18 mouse cellular contexts compared by ENCODE assay signal in the genomic region with DNA sequence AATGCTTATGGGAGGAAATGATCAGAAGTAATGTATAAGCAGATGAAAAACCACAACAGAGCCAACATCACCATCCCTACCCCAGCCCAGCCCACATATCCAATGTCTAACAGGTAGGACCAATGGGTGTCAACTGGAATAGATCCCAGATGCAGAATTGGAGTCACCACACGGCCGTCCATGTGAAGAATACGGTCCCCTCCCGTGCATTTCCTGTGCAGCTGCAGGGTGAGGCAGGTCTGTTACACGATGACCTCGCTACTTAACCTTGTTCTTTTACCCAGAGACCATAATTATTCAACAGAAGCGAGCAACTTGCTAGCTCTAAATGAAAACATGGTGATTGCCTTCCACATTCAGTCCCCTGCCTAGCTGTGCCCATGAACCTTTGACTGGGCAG. TPM values are rescaled to one million over a fixed set of nuclear protein-coding genes. Genes with fewer than 3 reads are reported as not detected.
DNase-seq lines count a peak whose midpoint lies in the region; ATAC-seq and TF ChIP-seq lines count a peak whose summit lies in the region.
"Had no signal": no experiment of that assay in that cellular context is flagged by ENCODE, and none has a peak within 500 bp of the region (broad histone marks: within the 10 kb centered on the region; RNA-seq: fewer than 3 reads in every experiment).

No protein-coding gene starts in this region.

- no peak for TF ChIP-seq POLR2A in thymus, adult 2 months (IDR thresholded peaks at IDR 0.05; ENCODE audit: control insufficient read depth, extremely low read depth, insufficient read depth, low read length, poor library complexity)

- no peaks in the 10 kb centered on the region for H3K9me3 ChIP-seq in kidney, postnatal 0 days (replicated peaks; ENCODE audit: low read length)
- H3K9me3 ChIP-seq: hindbrain, embryonic 15.5 days; lung, embryonic 15.5 days had no signal

- no peak for ATAC-seq in kidney, postnatal 0 days (replicated peaks; ENCODE audit: low FRiP score, low read depth)
- ATAC-seq: forebrain, embryonic 14.5 days had no signal

- H3K9ac ChIP-seq in kidney, postnatal 0 days (ENCODE audit: low read depth, low read length): no peak overlapping the region
- H3K9ac ChIP-seq: heart, embryonic 15.5 days; hindbrain, embryonic 15.5 days; lung, embryonic 15.5 days had no signal

- no peak overlapping the region for H3K4me2 ChIP-seq in kidney, postnatal 0 days (ENCODE audit: low read length)
- H3K4me2 ChIP-seq: heart, embryonic 15.5 days; hindbrain, embryonic 15.5 days; liver, embryonic 11.5 days; lung, embryonic 15.5 days had no signal

- peaks cover 10% of the 10 kb centered on the region for H3K4me1 ChIP-seq in thymus, adult 2 months (replicated peaks; ENCODE audit: control insufficient read depth, insufficient read depth, low read length)
- 0 out of 2 replicates have a peak, but pooled peaks cover 6% of the 10 kb centered on the region for H3K4me1 ChIP-seq in kidney, postnatal 0 days (replicated peaks; ENCODE audit: insufficient read depth, low read length)
- H3K4me1 ChIP-seq: hindbrain, embryonic 15.5 days; lung, embryonic 15.5 days had no signal

- no peak overlapping the region; the same call in 1 of the 2 replicates for H3K27ac ChIP-seq in thymus, adult 2 months (ENCODE audit: control insufficient read depth, insufficient read depth, low read length)
- no peak overlapping the region for H3K27ac ChIP-seq in kidney, postnatal 0 days
- H3K27ac ChIP-seq: heart, embryonic 15.5 days; hindbrain, embryonic 15.5 days; left cerebral cortex, adult 2 months; lung, embryonic 15.5 days had no signal

- intact Hi-C loops in heart, postnatal 25 days (cut with DNase I): loop anchor here (5.0 kb wide), 1 partner anchor 608 kb away; no protein-coding TSS in a partner anchor
- intact Hi-C loops in left cerebral cortex, postnatal 4 days (cut with DNase I): loop anchor here (10.0 kb wide), 3 partner anchors 605 to 785 kb away; a partner anchor contains a TSS

- H3K36me3 ChIP-seq in thymus, adult 2 months (ENCODE audit: control insufficient read depth, insufficient read depth, low read length): no peaks in the 10 kb centered on the region
- H3K36me3 ChIP-seq in kidney, postnatal 0 days (ENCODE audit: insufficient read depth, low read length): no peaks in the 10 kb centered on the region
- H3K36me3 ChIP-seq: heart, embryonic 15.5 days; hindbrain, embryonic 15.5 days; lung, embryonic 15.5 days had no signal

- no peak for TF ChIP-seq CTCF in thymus, adult 2 months (IDR thresholded peaks at IDR 0.05; ENCODE audit: borderline replicate concordance, control insufficient read depth, extremely low read depth, insufficient read depth, low read length, poor library complexity)
- no peak for TF ChIP-seq CTCF in kidney, postnatal 0 days (IDR thresholded peaks at IDR 0.05; ENCODE audit: low read depth)

- no peaks in the 10 kb centered on the region for H3K27me3 ChIP-seq in thymus, adult 2 months (ENCODE audit: control insufficient read depth, insufficient read depth, low read length)
- no peaks in the 10 kb centered on the region for H3K27me3 ChIP-seq in kidney, postnatal 0 days (ENCODE audit: insufficient read depth, low read length)
- H3K27me3 ChIP-seq: heart, embryonic 15.5 days; lung, embryonic 15.5 days had no signal

- peak; percentile 96 for DNase-seq in heart, adult 11 months
- no peak for DNase-seq in heart, postnatal 25 days (ENCODE audit: low spot score)
- DNase-seq in thymus, adult 2 months: peak; percentile 27
- DNase-seq in thymus, adult 18-20 months: no peak
- peak; percentile 37 for DNase-seq in kidney, postnatal 0 days (ENCODE audit: low spot score)
- no peak for DNase-seq in cerebellum, adult 18-20 months
- DNase-seq in left cerebral cortex, postnatal 4 days: no peak
- no peak for DNase-seq in left cerebral cortex, adult 8-10 months (ENCODE audit: low spot score in 2 of 2)
- DNase-seq: cerebellum, postnatal 36 days; gastrocnemius, postnatal 14 days; right cerebral cortex, adult 18-20 months; spleen, adult 18-20 months had no signal

- WGBS in thymus, adult 2 months: 4% methylated on average over 7 of the region's 7 CpGs
- WGBS in kidney, postnatal 0 days: 15% methylated on average over 7 of the region's 7 CpGs

- H3K4me3 ChIP-seq in thymus, adult 2 months (ENCODE audit: control insufficient read depth, insufficient read depth, low read length): no peak overlapping the region
- H3K4me3 ChIP-seq in kidney, postnatal 0 days (replicated peaks; ENCODE audit: low read depth, low read length): no peak overlapping the region
- H3K4me3 ChIP-seq: heart, embryonic 15.5 days; hindbrain, embryonic 15.5 days; left cerebral cortex, adult 2 months; lung, embryonic 15.5 days had no signal

RNA-seq across cellular contexts. Expression of a gene that starts 23.4 kb away (rescaled TPM):
- total RNA-seq in heart, postnatal 25 days (2021): 10 to 100 TPM; 69.7 to 90.2 TPM
- polyA plus RNA-seq in thymus, adult 2 months (2012; rRNA removed): 76.6 and 83.4 TPM in 2 replicates
- 8.7 and 9.7 TPM in 2 replicates for polyA plus RNA-seq in kidney, postnatal 0 days (2015; fragmentation: Nextera tagmentation; extraction: Ambion mirVana)
- total RNA-seq in left cerebral cortex, postnatal 4 days (2021): 10 to 100 TPM; 28.8 to 32.6 TPM
- 10 to 100 TPM; 69.4 to 88.2 (median 76.9) TPM for total RNA-seq in left cerebral cortex, adult 8-10 months (2022)

Comparison
In these comparisons a context has a peak if more than half of its experiments do, and no peak if none do; other contexts are left out.
1. DNase-seq: peak in heart, adult 11 months (single experiment), thymus, adult 2 months (single experiment) and kidney, postnatal 0 days (single experiment); none in heart, postnatal 25 days (single experiment), thymus, adult 18-20 months (0 of 2), cerebellum, adult 18-20 months (0 of 2), left cerebral cortex, postnatal 4 days (single experiment) and left cerebral cortex, adult 8-10 months (0 of 2).